Mouse (Mus musculus): ENCODE data around the gene Tnrc6c.

DNA sequence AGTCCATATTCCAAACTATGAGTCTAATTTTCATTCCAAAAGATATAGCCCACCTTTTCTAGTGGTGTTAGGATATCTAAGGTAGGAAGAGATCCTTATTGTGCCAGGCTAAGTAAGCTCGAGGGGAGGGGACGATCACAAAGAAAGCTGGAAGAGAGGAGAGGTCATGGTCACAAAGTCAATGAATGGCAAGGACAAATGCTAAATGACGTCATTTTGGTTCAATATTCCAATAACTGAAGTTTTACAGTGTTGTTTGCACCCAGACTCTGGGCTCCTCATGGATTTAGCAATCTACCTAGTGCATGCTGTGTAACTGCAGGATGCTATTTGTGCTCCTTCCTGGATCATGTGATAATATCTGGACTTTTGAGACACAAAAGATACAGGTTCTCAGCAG lies 1.2 kb upstream of the Tnrc6c start:
- TF ChIP-seq CTCF (IDR thresholded peaks at IDR 0.05; ENCODE audit: low read depth) (no peak), EP300 (IDR thresholded peaks at IDR 0.05; ENCODE audit: low read depth) (no peak)

Data from liver, postnatal 0 days (tissue).